Mouse (Mus musculus) cerebellum, adult 8-10 months (tissue): ENCODE data around the gene Snx11.
A peak's percentile ranks its signal among the peaks of the same experiment; 100 is the strongest.
"Not testable (repeated sequence)": the region's sequence is repeated elsewhere in the genome, so short reads cannot be mapped to it uniquely, and the experiment has no call there.

ENCODE experiments used
- DNase-seq: peaks from one replicate; pipeline ENCODE4 v3.0.0; 2022

The Snx11 gene

DNA sequence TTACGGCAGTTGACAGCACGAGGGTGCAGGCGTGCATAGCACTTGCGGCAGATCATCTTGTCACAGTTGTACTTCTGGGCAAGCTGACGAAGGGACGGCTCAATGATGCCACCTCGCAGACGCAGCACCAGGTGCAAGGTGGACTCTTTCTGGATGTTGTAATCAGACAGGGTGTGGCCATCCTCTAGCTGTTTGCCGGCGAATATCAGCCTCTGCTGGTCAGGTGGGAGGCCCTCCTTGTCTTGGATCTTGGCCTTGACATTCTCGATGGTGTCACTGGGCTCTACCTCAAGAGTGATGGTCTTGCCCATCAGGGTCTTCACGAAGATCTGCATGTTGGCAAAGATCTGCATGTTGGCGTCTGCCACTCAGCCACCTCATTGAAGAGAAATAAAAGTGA, 18.1 kb upstream of the Snx11 start:
- DNase-seq: no peak

- DNase-seq: no peak
Measured at GRCm38 (mm10) chr11:96790681-96791080, 13.3 kb upstream of the Snx11 start.

- no peak for DNase-seq
Measured at GRCm38 (mm10) chr11:96789990-96790389, 12.6 kb upstream of the Snx11 start.

DNA sequence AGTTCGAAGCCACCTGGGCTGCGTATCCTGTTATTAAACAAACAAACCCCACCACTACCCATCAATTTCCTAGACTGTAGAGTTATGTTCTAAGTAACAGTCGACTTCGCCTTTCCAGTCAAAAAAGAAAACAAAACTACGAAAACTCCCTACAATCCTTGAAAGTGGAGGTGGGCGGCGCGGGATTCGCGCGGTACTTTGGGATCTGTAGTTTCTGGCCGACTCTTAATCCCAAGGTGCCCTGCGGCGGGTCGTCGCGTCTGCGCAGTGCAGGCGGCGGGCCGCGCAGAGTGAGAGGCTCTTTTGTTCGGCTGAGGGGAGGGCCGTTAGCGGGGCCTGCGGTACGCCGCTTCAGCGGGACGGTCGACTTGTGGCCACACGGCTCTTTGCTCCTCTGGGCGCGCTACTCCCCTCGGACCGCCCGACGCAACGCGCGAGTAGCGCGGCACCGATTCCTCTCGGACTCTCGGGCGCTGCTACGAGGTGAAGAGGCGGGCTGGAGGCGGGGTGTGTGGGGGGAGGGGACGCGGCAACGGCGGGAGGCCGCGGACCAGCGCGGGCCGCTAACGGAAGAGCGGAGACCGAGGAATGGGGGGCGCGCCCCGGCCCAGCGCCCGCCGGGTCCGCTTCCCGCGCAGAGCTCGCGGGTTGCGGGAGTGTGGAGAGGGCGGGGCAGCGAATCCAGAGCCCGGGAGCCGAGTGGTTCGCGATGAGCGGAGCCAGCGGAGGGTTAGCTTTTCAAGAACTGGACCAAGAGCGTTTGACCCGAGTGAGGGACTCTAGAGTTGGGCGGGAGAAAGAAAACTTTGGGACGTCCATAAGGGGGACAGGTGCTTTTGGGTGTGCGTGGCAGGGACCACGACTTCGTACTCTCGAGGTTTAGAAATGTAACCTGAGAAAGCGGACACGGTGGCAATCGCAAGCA, 11.8 kb upstream of the Snx11 start, which contains the start of gene Cbx1:
Gene Cbx1, plus strand, starts transcription at position 257 of the 925 bp plus-strand sequence.
- DNase-seq: peak; percentile 86

GRCm38 (mm10) chr11:96786731-96787450, 9.5 kb upstream of the Snx11 start:
- no peak for DNase-seq

DNA sequence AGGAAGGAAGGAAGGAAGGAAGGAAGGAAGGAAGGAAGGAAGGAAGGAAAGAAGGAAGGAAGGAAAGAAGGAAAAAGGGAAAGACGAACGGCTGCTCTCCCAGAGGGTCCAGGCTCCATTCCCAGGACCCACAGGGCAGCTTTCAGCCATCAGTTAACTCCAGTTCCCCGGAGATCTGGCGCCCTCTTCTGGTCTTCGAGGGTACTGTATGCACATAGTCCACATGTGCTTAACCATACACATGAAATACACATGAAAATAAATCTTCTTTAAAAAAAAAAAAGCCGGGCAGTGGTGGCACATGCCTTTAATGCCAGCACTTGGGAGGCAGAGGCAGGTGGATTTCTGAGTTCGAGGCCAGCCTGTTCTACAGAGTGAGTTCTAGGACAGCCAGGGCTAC, 7.5 kb upstream of the Snx11 start:
- peak; percentile 56 for DNase-seq

DNA sequence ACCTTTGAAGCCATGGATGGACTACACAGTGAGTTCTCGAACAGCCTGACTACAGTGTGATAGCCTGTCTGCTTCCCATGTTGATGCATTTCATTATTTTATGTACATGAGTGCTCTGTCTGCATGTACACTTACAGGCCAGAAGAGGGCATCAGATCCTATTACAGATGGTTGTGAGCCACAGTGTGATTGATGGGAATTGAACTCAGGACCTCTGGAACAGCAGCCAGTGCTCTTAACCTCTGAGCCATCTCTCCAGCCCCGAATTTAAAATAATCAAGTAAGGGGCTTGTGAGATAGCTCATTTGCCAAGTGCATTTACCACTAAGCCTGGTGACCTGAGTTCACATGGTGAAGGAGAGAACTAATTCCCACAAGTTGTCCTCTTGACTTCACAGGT, 4.1 kb upstream of the Snx11 start:
- DNase-seq: no peak

- no peak for DNase-seq
Measured at GRCm38 (mm10) chr11:96780306-96780705, 2.9 kb upstream of the Snx11 start.

GRCm38 (mm10) chr11:96778061-96778627, 785 bp upstream of the Snx11 start:
- DNase-seq: not testable (repeated sequence)

- DNase-seq: no peak
Measured at GRCm38 (mm10) chr11:96776068-96776467, 1.3 kb downstream of the Snx11 start.

DNA sequence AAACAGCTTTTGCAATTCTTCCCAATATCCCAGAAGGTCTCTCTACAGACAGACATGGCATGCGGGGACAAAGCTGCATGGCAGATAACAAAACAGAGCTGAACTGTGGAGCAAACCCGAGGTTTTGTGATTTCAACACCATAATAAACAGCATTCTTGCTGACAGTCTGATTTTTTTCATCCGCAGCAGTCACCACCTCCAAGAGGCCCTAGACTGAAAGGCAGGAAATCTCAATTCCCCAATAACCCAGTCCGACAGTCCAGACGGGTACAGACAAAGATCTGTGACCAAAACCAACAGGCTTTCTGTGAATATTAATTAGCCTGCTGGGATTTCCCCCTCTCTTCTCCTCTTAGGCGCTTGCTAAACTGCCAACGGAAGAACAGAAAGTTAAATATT, 1.7 kb downstream of the Snx11 start:
- DNase-seq: no peak

DNA sequence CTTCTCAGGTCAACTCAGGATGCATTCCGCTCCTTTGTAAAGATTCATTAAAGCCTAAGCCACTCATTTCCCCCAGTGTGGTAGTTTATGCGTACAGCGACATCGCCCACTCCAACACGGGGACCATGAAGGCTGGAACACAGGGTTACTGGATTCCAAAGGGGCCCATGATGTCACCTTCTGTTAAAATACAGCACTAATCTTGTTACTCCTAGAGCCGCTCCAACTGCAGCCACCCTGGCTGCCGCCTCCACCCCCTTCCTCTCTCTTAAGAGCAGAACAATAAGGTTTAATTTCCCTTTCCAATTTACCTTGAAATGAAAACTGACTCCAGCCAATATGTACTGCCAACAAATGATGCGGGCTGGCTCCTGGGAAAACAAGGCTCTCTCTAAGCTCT, 2.3 kb downstream of the Snx11 start:
- no peak for DNase-seq

DNA sequence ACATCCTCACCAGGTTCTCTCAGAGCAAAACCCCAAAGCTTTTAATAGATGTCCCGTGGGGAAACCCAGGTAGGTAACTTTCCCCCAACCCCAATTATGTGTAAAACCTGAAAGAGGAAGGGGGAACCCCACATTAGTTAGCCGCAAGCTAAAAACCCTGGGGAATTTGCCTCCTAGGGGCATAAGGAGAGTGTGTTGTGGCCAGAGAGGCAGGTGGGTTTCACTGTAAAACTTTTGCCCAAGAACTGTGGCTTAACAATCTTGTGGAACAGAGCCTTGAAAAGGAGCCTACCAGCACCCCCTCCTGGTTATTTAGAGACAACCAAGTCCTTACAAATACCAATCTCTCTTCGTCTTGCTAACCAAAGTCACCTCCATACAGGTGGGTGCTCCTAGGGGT, 2.8 kb downstream of the Snx11 start:
- DNase-seq: no peak

GRCm38 (mm10) chr11:96772413-96772812, 4.9 kb downstream of the Snx11 start:
- no peak for DNase-seq

DNA sequence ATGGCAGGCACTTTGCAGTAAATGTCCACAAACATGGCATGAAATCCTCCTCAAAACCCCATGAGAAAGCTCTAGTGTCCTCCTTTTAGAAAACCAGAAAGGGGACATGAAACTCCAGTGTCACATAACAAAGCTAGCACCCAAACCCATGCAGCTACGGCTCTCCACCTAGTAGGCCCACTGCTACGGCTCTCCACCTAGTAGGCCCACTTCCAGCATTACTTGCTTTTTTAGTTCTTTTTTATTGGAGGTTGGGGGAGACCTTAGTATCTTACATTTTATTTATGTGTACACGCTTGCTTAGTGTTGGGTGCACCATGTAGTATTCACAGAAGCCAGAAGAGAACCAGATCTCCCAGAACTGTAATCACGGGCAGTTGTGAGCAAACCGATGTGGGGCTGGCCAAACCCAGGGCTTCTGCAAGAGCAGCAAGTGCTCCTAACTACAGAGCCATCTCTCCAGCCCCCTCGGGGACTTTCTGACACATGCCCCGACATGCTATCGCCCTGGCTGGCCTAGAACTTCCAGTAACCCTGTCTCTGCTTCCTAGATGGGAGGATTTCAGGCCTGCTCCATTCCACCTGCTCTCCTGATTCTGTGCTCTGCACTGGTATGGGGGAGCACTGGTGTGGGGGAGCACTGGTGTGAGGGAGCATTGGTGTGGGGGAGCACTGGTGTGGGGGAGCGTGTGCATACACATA, 5.9 kb downstream of the Snx11 start:
- no peak for DNase-seq

DNA sequence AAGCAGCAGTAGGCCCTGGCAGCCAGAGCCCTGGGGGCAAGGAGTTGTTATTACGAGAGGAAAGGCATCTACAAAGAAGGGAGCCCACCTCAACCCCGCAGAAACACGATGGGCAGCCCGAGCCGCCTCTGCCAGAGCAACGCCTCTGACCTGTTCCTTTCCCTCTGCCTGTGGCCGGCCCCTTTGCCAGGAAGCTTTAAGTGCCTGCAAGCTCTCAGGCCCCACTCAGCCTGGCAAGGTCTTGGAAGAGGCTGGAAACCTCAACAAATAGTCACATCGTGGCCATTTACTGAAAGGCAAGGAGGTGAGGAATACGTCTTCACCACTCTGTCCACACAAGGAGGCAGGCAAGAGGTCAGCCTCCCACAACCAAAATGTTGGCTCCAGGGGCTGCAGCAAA, 9.1 kb downstream of the Snx11 start:
- DNase-seq: no peak

DNA sequence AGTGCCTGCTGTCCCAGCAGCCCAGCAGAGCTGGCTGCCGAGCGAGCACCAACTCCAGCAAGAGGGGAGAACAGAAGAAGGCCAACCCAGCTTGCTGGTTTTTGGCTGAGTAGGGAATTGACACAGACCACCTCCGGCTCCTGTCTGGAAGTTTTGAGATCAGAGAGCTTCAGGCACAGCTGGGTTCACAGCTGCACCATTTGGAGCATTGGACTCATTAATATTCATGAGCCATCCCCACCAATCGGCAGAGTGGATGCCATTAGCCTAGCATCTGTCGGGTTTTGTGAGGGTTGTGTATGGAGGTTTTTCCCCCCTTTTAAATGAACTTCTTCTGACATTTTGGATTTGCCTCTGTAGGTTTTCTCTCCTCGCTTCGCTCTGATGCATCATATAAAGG, 10.3 kb downstream of the Snx11 start:
- DNase-seq: no peak

- no peak for DNase-seq
Measured at GRCm38 (mm10) chr11:96766555-96766954, 10.8 kb downstream of the Snx11 start.

DNA sequence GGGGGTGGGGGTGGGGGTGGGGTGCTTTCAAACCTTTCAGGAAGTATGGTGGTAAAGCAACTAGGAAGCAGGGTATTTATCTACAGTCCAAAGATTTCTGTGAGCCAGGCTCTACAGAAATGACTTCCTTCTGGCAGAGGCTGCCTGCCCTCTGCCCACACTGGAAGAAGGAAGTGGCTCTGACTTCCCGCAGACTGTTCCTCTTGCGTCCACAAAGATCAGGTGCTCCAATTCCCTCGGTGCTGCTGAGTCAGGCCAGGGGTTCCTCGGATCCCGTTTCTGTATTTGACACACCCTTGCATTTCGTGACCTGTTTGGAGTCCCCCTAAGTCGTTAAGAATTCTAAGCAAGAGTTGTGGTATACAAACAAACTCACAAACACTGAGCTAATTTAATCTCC, 11.7 kb downstream of the Snx11 start:
- DNase-seq: no peak

DNA sequence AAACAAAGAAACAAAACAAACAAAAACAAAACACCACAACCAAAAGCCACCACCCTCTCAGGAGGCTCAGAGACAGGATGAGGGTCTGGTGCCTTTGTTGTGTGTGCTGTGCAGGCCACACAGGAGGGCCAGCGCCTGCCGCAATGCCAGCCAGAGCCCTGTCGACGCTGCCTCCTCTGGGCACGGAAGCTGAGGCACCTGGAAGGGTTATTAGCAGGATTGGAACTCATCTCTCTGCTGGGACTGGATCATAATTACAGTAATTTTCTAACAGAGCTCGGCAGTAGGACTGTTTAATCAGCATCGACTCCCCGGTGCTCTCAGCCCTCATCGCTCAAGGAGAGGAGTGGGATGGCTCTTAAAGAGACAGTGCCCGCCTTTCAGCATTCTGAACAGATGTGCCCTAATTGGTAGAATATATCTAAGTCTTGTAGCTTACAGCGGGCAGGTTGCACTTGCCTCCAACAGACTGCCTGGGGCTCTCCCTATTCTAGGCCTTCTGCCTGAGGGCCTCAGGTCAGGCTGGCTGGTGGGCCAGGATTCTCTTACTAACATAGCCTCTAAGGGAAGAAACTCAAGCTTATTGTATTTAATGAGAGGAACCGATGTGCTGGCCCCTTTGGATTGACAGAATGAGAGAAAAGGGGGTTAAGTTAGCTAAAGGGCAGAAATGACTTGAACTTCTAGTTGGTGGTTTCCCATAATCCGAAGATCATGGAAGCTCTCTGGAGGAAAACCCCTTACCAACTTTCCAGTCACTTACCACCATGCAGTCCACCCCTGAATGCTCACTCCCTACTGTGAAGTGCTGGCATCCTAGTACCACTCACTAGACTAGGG, 12.6 kb downstream of the Snx11 start:
- DNase-seq: no peak

- DNase-seq: peak; percentile 77
Measured at GRCm38 (mm10) chr11:96762742-96763470, 14.5 kb downstream of the Snx11 start.
